Mouse (Mus musculus) thymus, adult 2 months (tissue): ENCODE measurements around the gene Ehbp1. TPM values are rescaled to one million over a fixed set of nuclear protein-coding genes. Genes with fewer than 3 reads are reported as not detected.

ENCODE experiments used
- DNase-seq: peaks from one replicate; pipeline ENCODE4 v3.0.0; 2021
- H3K27ac ChIP-seq: fragments of 200-500 bp; 2 replicates; pipeline ENCODE4 v1.5.1; 2012; ENCODE audit warnings: low read length, control low read depth; ENCODE audit not compliant: control insufficient read depth, insufficient read depth
- H3K27me3 ChIP-seq: fragments of 200-500 bp; 2 replicates; pipeline ENCODE4 v1.6.1; 2012; ENCODE audit warnings: mild to moderate bottlenecking, low read length, moderate library complexity, mixed read lengths; ENCODE audit not compliant: control insufficient read depth, insufficient read depth
- H3K36me3 ChIP-seq: fragments of 200-500 bp; 2 replicates; pipeline ENCODE4 v1.6.1; 2012; ENCODE audit warnings: mild to moderate bottlenecking, low read length, moderate library complexity; ENCODE audit not compliant: control insufficient read depth, insufficient read depth
- H3K4me1 ChIP-seq: fragments of 200-500 bp; replicated peaks from 2 replicates; pipeline ENCODE4 v1.6.1; 2012; ENCODE audit warnings: low read length; ENCODE audit not compliant: control insufficient read depth, insufficient read depth
- H3K4me3 ChIP-seq: fragments of 200-500 bp; 2 replicates; pipeline ENCODE4 v1.5.1; 2012; ENCODE audit warnings: mild to moderate bottlenecking, low read length, control low read depth, moderate library complexity; ENCODE audit not compliant: control insufficient read depth, insufficient read depth
- CTCF ChIP-seq: fragments of 200-500 bp; IDR thresholded peaks from 2 replicates; pipeline ENCODE4 v1.5.1; 2012; ENCODE audit warnings: mild to moderate bottlenecking, control low read depth, low read length, moderate library complexity, borderline replicate concordance; ENCODE audit not compliant: control insufficient read depth, poor library complexity, insufficient read depth; ENCODE audit errors: extremely low read depth
- POLR2A ChIP-seq: fragments of 200-500 bp; IDR thresholded peaks from 2 replicates; pipeline ENCODE4 v1.6.1; 2012; ENCODE audit warnings: mild to moderate bottlenecking, low read length, control low read depth, moderate library complexity; ENCODE audit not compliant: control insufficient read depth, poor library complexity, insufficient read depth; ENCODE audit errors: extremely low read depth
- WGBS: fragments of 180-500 bp; shearing (Covaris S2); methylation state at CpG from one replicate; pipeline ENCODE4 v1.1.7; 2018; 5-methylcytosine and 5-hydroxymethylcytosine counted together
- polyA plus RNA-seq: library from polyadenylated mRNA; depleted of rRNA; stranded (reverse); fragments of >200 nt; gene quantifications from 2 replicates; pipeline ENCODE4 v1.2.3, GENCODE M21; 2012

Ehbp1 gene
- polyA plus RNA-seq, 1 experiment, result 0.75 TPM

- WGBS, result 83% methylated on average over 5 of the region's 5 CpGs
- TF ChIP-seq CTCF, result no peak
- no peak for TF ChIP-seq POLR2A
Measured at GRCm38 (mm10) chr11:22235558-22235957, 106.5 kb downstream of the Ehbp1 start.

GRCm38 (mm10) chr11:22234739-22235138 is 107.4 kb downstream of the Ehbp1 start:
- TF ChIP-seq CTCF (no peak), POLR2A (no peak)
- WGBS, result 67% methylated on average over 1 of the region's 1 CpGs
- Histone ChIP-seq H3K4me1 (no peaks in the 10 kb centered on the region), H3K27me3 (no peaks in the 10 kb centered on the region), H3K27ac (no peak overlapping the region), H3K36me3 (no peaks in the 10 kb centered on the region), H3K4me3 (no peak overlapping the region)
- peak; percentile 37 for DNase-seq

More at GRCm38 (mm10) chr11:22235558-22235957, 106.5 kb downstream of the Ehbp1 start:
- no peak for DNase-seq
- no peaks in the 10 kb centered on the region for H3K4me1 ChIP-seq
- no peaks in the 10 kb centered on the region for H3K36me3 ChIP-seq
- no peaks in the 10 kb centered on the region for H3K27me3 ChIP-seq
- H3K27ac ChIP-seq, result no peak overlapping the region
- no peak overlapping the region for H3K4me3 ChIP-seq

GRCm38 (mm10) chr11:22230906-22231305 is 111.2 kb downstream of the Ehbp1 start:
- TF ChIP-seq POLR2A (no peak), CTCF (no peak)
- 93% methylated on average over 6 of the region's 6 CpGs for WGBS
- no peak for DNase-seq

GRCm38 (mm10) chr11:22225619-22226018 is 116.5 kb downstream of the Ehbp1 start:
- DNase-seq, result peak; percentile 8
- no peak for TF ChIP-seq CTCF
- no peak for TF ChIP-seq POLR2A
- WGBS, result 51% methylated on average over 2 of the region's 2 CpGs
- Histone ChIP-seq H3K36me3 (no peaks in the 10 kb centered on the region), H3K4me3 (no peak overlapping the region), H3K27ac (no peak overlapping the region), H3K4me1 (no peaks in the 10 kb centered on the region), H3K27me3 (no peaks in the 10 kb centered on the region)

More at GRCm38 (mm10) chr11:22230906-22231305, 111.2 kb downstream of the Ehbp1 start:
- no peak overlapping the region for H3K4me3 ChIP-seq
- H3K4me1 ChIP-seq, result no peaks in the 10 kb centered on the region
- H3K27me3 ChIP-seq, result no peaks in the 10 kb centered on the region
- H3K27ac ChIP-seq, result no peak overlapping the region
- H3K36me3 ChIP-seq, result no peaks in the 10 kb centered on the region

- no peak for DNase-seq
- Histone ChIP-seq H3K4me1 (no peaks in the 10 kb centered on the region), H3K27ac (no peak overlapping the region), H3K4me3 (no peak overlapping the region), H3K36me3 (no peaks in the 10 kb centered on the region), H3K27me3 (no peaks in the 10 kb centered on the region)
- 93% methylated on average over 2 of the region's 2 CpGs for WGBS
- TF ChIP-seq CTCF (no peak), POLR2A (no peak)
Measured at GRCm38 (mm10) chr11:22218222-22218621, 123.9 kb downstream of the Ehbp1 start.

- Histone ChIP-seq H3K4me1 (no peaks in the 10 kb centered on the region), H3K4me3 (no peak overlapping the region), H3K27ac (no peak overlapping the region), H3K36me3 (no peaks in the 10 kb centered on the region), H3K27me3 (no peaks in the 10 kb centered on the region)
- no peak for TF ChIP-seq POLR2A
- no peak for TF ChIP-seq CTCF
- DNase-seq, result no peak
- 67% methylated on average over 7 of the region's 7 CpGs for WGBS
Measured at GRCm38 (mm10) chr11:22216941-22217340, 125.2 kb downstream of the Ehbp1 start.

GRCm38 (mm10) chr11:22206611-22207010 is 135.5 kb downstream of the Ehbp1 start:
- H3K4me1 ChIP-seq, result no peaks in the 10 kb centered on the region
- no peak overlapping the region for H3K4me3 ChIP-seq
- no peak overlapping the region for H3K27ac ChIP-seq
- DNase-seq, result no peak
- no peaks in the 10 kb centered on the region for H3K36me3 ChIP-seq
- TF ChIP-seq POLR2A, result no peak
- TF ChIP-seq CTCF, result no peak
- WGBS, result 80% methylated on average over 1 of the region's 1 CpGs
- H3K27me3 ChIP-seq, result no peaks in the 10 kb centered on the region
